In the genomic region with DNA sequence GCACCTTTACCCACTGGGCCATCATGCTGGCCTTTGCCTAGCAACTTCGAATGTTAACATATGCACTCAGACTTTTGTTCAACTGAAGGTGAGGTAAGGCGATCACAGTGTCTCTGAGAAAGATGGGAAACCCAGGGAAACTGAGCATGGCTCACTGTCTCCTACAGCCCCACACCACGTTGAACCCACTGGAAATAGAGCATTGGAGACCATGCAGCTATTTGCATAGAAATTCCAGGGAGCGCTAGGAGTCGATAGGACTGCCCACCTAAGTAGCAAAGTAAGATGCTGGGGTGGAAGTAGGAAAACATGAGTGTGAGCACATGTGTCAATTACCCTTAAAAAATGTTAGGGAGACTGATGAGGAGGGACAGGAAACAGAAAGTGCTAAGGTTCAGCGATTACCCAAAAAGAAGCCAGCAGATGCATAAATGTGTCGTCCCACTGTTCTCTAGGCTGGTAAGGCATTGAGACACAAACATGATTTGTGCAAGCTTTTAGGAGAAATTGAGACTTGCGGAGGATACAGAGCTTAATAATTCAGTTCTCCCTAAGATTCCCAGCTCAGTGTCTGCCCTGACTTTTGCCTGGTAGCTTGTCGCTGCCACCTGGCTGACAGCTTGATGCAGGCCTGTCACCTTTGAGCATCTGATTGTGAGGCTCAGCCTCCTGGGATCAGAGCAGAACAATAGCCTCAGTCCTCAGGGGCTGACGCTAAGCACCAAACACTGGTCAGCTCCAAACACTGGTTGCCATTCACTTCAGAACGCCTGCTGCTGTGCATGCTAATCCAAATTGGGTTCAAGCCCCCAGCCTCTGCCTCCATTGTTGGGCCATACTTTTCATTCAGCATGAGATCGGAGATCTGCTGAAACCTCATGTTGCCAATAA, we compare ENCODE assay signal across 16 mouse cellular contexts.
DNase-seq lines count a peak whose midpoint lies in the region; ATAC-seq lines count a peak whose summit lies in the region.
"Had no signal": no experiment of that assay in that cellular context is flagged by ENCODE, and none has a peak within 500 bp of the region (broad histone marks: within the 10 kb centered on the region; RNA-seq: fewer than 3 reads in every experiment).

No protein-coding gene starts in this region.

- 0 out of 2 replicates have a peak, but pooled peaks cover 7% of the 10 kb centered on the region for H3K27me3 ChIP-seq in forebrain, embryonic 12.5 days
- no peaks in the 10 kb centered on the region; the same call in 1 of the 2 replicates for H3K27me3 ChIP-seq in heart, embryonic 11.5 days (ENCODE audit: control insufficient read depth, insufficient read depth, low read length)
- H3K27me3 ChIP-seq: CH12.LX; embryonic facial prominence, embryonic 15.5 days had no signal

- H3K9me3 ChIP-seq in forebrain, embryonic 12.5 days = no peaks in the 10 kb centered on the region
- H3K9me3 ChIP-seq in heart, embryonic 11.5 days (replicated peaks; ENCODE audit: control insufficient read depth, low read length) = peaks cover 7% of the 10 kb centered on the region
- H3K9me3 ChIP-seq: embryonic facial prominence, embryonic 15.5 days had no signal

- H3K4me3 ChIP-seq in forebrain, embryonic 12.5 days (replicated peaks) = no peak overlapping the region
- H3K4me3 ChIP-seq in heart, embryonic 11.5 days (ENCODE audit: low read depth, low read length) = no peak overlapping the region
- H3K4me3 ChIP-seq: embryonic facial prominence, embryonic 15.5 days had no signal

- H3K27ac ChIP-seq in forebrain, embryonic 12.5 days = peak overlapping the region; percentile 83
- H3K27ac ChIP-seq in heart, embryonic 11.5 days (ENCODE audit: low read depth, low read length) = no peak overlapping the region
- H3K27ac ChIP-seq: embryonic facial prominence, embryonic 15.5 days had no signal

- ATAC-seq in forebrain, embryonic 12.5 days (ENCODE audit: low FRiP score) = peak; percentile 91
- ATAC-seq in heart, embryonic 11.5 days (replicated peaks; ENCODE audit: insufficient number of reproducible peaks, low FRiP score, low TSS enrichment) = no peak
- ATAC-seq: activated CD4-positive, CD25-positive, alpha-beta regulatory T cell, adult 4 months had no signal

- 18% methylated on average over 12 of the region's 12 CpGs for WGBS in forebrain, embryonic 12.5 days
- WGBS in heart, embryonic 11.5 days (ENCODE audit: insufficient replicate concordance) = 51% methylated on average over 12 of the region's 12 CpGs

- DNase-seq in right cerebral cortex, postnatal 25 days = peak; percentile 9
- no peak for DNase-seq in right cerebral cortex, adult 2 months (ENCODE audit: low spot score in 2 of 2)
- DNase-seq in layer of hippocampus, adult 9-11 months = peak; percentile 43
- DNase-seq in retina, embryonic 14.5 days (ENCODE audit: low spot score) = peak; percentile 63
- DNase-seq in Muller cell, postnatal 12 days (ENCODE audit: inconsistent ontology term) = no peak
- DNase-seq in ovary, adult 18-20 months (ENCODE audit: low spot score) = no peak
- DNase-seq: gastrocnemius, postnatal 14 days; heart, postnatal 36 days; kidney, postnatal 10 days; lung, embryonic 14.5 days; thymus, adult 18-20 months had no signal

- H3K36me3 ChIP-seq in forebrain, embryonic 12.5 days (replicated peaks) = no peaks in the 10 kb centered on the region
- no peaks in the 10 kb centered on the region for H3K36me3 ChIP-seq in heart, embryonic 11.5 days (ENCODE audit: control insufficient read depth, insufficient read depth, low read length)
- H3K36me3 ChIP-seq: embryonic facial prominence, embryonic 15.5 days had no signal

- no peak overlapping the region for H3K9ac ChIP-seq in forebrain, embryonic 12.5 days
- H3K9ac ChIP-seq in heart, embryonic 11.5 days (ENCODE audit: low read depth, low read length) = no peak overlapping the region
- H3K9ac ChIP-seq: embryonic facial prominence, embryonic 15.5 days; lung, embryonic 14.5 days had no signal

- no peak overlapping the region for H3K4me2 ChIP-seq in forebrain, embryonic 12.5 days
- H3K4me2 ChIP-seq in heart, embryonic 11.5 days = no peak overlapping the region
- H3K4me2 ChIP-seq: embryonic facial prominence, embryonic 15.5 days; lung, embryonic 14.5 days had no signal

- H3K4me1 ChIP-seq in forebrain, embryonic 12.5 days = peaks cover 52% of the 10 kb centered on the region
- H3K4me1 ChIP-seq in heart, embryonic 11.5 days (ENCODE audit: control insufficient read depth, insufficient read depth, low read length) = no peaks in the 10 kb centered on the region
- H3K4me1 ChIP-seq: embryonic facial prominence, embryonic 15.5 days had no signal

Comparison
In these comparisons a context has a peak if more than half of its experiments do, and no peak if none do; other contexts are left out.
1. DNase-seq: peak in right cerebral cortex, postnatal 25 days (single experiment), layer of hippocampus, adult 9-11 months (single experiment) and retina, embryonic 14.5 days (single experiment); none in right cerebral cortex, adult 2 months (0 of 2), Muller cell, postnatal 12 days (single experiment) and ovary, adult 18-20 months (single experiment).